Mouse (Mus musculus) intestine, postnatal 0 days (tissue): ENCODE results near the gene Gpr161. TPM values are rescaled to one million over a fixed set of nuclear protein-coding genes. Genes with fewer than 3 reads are reported as not detected.
A peak's percentile ranks its signal among the peaks of the same experiment; 100 is the strongest.

Experiments
- ATAC-seq: fragments of 200-750 bp; cut with Nextera tagmentation; 2 replicates; pipeline ENCODE4 v1.8.0; 2017; ENCODE audit warnings: mild to moderate bottlenecking, moderate TSS enrichment, moderate library complexity
- H3K27ac ChIP-seq: fragments of 300-500 bp; sonication (generic); 2 replicates; pipeline ENCODE4 v1.5.1; 2014; ENCODE audit warnings: mild to moderate bottlenecking, low read depth, low read length, moderate library complexity
- H3K27me3 ChIP-seq: fragments of 300-500 bp; sonication (generic); replicated peaks from 2 replicates; pipeline ENCODE4 v1.6.1; 2014; ENCODE audit warnings: low read length, mixed read lengths; ENCODE audit not compliant: control insufficient read depth, insufficient read depth
- H3K36me3 ChIP-seq: fragments of 300-500 bp; sonication (generic); 2 replicates; pipeline ENCODE4 v1.6.1; 2014; ENCODE audit warnings: mild to moderate bottlenecking, moderate library complexity; ENCODE audit not compliant: control insufficient read depth, insufficient read depth
- H3K4me1 ChIP-seq: fragments of 300-500 bp; sonication (generic); replicated peaks from 2 replicates; pipeline ENCODE4 v1.6.1; 2014; ENCODE audit warnings: antibody characterized with exemption, low read length, mixed read lengths; ENCODE audit not compliant: control insufficient read depth, insufficient read depth
- H3K4me2 ChIP-seq: fragments of 300-500 bp; sonication (generic); replicated peaks from 2 replicates; pipeline ENCODE4 v1.6.1; 2014; ENCODE audit warnings: low read depth, mild to moderate bottlenecking, moderate library complexity
- H3K4me3 ChIP-seq: fragments of 300-500 bp; sonication (generic); 2 replicates; pipeline ENCODE4 v1.5.1; 2014; ENCODE audit warnings: low read depth, low read length
- H3K9ac ChIP-seq: fragments of 300-500 bp; sonication (generic); 2 replicates; pipeline ENCODE4 v1.6.1; 2014; ENCODE audit warnings: mild to moderate bottlenecking, low read depth, low read length
- H3K9me3 ChIP-seq: fragments of 300-500 bp; sonication (generic); 2 replicates; pipeline ENCODE4 v1.6.1; 2016; ENCODE audit warnings: mixed run types; ENCODE audit not compliant: control insufficient read depth
- CTCF ChIP-seq: sonication (generic); IDR thresholded peaks from 2 replicates; pipeline ENCODE4 v1.5.1; 2016; ENCODE audit warnings: low read depth, mild to moderate bottlenecking, control low read depth, antibody characterized with exemption, moderate library complexity
- WGBS: fragments of 180-500 bp; shearing (Covaris S2); extraction: QIAGEN DNeasy Blood & Tissue Kit; methylation state at CpG from one replicate; pipeline ENCODE4 v1.1.7; 2014; 5-methylcytosine and 5-hydroxymethylcytosine counted together
- polyA plus RNA-seq: library from polyadenylated mRNA; unstranded; fragments of >200 nt; fragmentation: Nextera tagmentation; extraction: Ambion mirVana; gene quantifications from 2 replicates; pipeline ENCODE4 v1.2.1, GENCODE M21; 2015

Gene Gpr161
- polyA plus RNA-seq, 1 experiment from 2014 or later: 0.35 TPM

GRCm38 (mm10) chr1:165330859-165331258, 35.3 kb downstream of the Gpr161 start:
- Histone ChIP-seq H3K27ac (no peak overlapping the region), H3K4me3 (no peak overlapping the region)
- no peak for TF ChIP-seq CTCF

GRCm38 (mm10) chr1:165332797-165333196, 37.2 kb downstream of the Gpr161 start:
- Histone ChIP-seq H3K27me3 (no peaks in the 10 kb centered on the region), H3K27ac (no peak overlapping the region), H3K4me1 (no peaks in the 10 kb centered on the region), H3K36me3 (peaks cover 12% of the 10 kb centered on the region), H3K4me2 (no peak overlapping the region), H3K4me3 (no peak overlapping the region), H3K9ac (no peak overlapping the region), H3K9me3 (no peaks in the 10 kb centered on the region)
- no peak for ATAC-seq
- WGBS: 71% methylated on average over 3 of the region's 3 CpGs
- TF ChIP-seq CTCF: no peak

More at GRCm38 (mm10) chr1:165330859-165331258, 35.3 kb downstream of the Gpr161 start:
- Histone ChIP-seq H3K27me3 (no peaks in the 10 kb centered on the region), H3K4me2 (no peak overlapping the region), H3K36me3 (0 out of 2 replicates have a peak, but pooled peaks cover 8% of the 10 kb centered on the region), H3K9me3 (no peaks in the 10 kb centered on the region), H3K9ac (no peak overlapping the region), H3K4me1 (no peaks in the 10 kb centered on the region)
- ATAC-seq: no peak

- Histone ChIP-seq H3K4me1 (no peaks in the 10 kb centered on the region), H3K27me3 (no peaks in the 10 kb centered on the region), H3K9ac (no peak overlapping the region), H3K4me2 (peak overlapping the region; percentile 14), H3K36me3 (peaks cover 4% of the 10 kb centered on the region), H3K4me3 (no peak overlapping the region), H3K9me3 (no peaks in the 10 kb centered on the region), H3K27ac (0 out of 2 replicates have a peak overlapping the region, but pooled peaks have one; percentile 36)
- no peak for TF ChIP-seq CTCF
- ATAC-seq: peak; percentile 80
- 50% methylated on average over 7 of the region's 7 CpGs for WGBS
Measured at GRCm38 (mm10) chr1:165342126-165342525, 46.5 kb downstream of the Gpr161 start.

- Histone ChIP-seq H3K9ac (no peak overlapping the region), H3K27me3 (no peaks in the 10 kb centered on the region), H3K4me3 (no peak overlapping the region), H3K4me1 (no peaks in the 10 kb centered on the region), H3K36me3 (no peaks in the 10 kb centered on the region), H3K27ac (no peak overlapping the region), H3K4me2 (no peak overlapping the region), H3K9me3 (no peaks in the 10 kb centered on the region)
- no peak for ATAC-seq
- no peak for TF ChIP-seq CTCF
- WGBS: 76% methylated on average over 4 of the region's 4 CpGs
Measured at GRCm38 (mm10) chr1:165344453-165344852, 48.9 kb downstream of the Gpr161 start.

- Histone ChIP-seq H3K4me1 (no peaks in the 10 kb centered on the region), H3K4me3 (no peak overlapping the region), H3K27ac (no peak overlapping the region), H3K9ac (no peak overlapping the region), H3K36me3 (peaks cover 12% of the 10 kb centered on the region; the same call in 1 of the 2 replicates), H3K9me3 (no peaks in the 10 kb centered on the region), H3K4me2 (no peak overlapping the region), H3K27me3 (no peaks in the 10 kb centered on the region)
- ATAC-seq: peak; percentile 60
- TF ChIP-seq CTCF: no peak
Measured at GRCm38 (mm10) chr1:165348627-165349026, 53.0 kb downstream of the Gpr161 start.

GRCm38 (mm10) chr1:165356347-165356746, 60.8 kb downstream of the Gpr161 start:
- 20% methylated on average over 2 of the region's 2 CpGs for WGBS
- TF ChIP-seq CTCF: no peak

GRCm38 (mm10) chr1:165363271-165363670, 67.7 kb downstream of the Gpr161 start:
- Histone ChIP-seq H3K36me3 (no peaks in the 10 kb centered on the region; the same call in 1 of the 2 replicates), H3K4me1 (no peaks in the 10 kb centered on the region), H3K27me3 (no peaks in the 10 kb centered on the region), H3K9ac (no peak overlapping the region), H3K9me3 (no peaks in the 10 kb centered on the region), H3K27ac (no peak overlapping the region), H3K4me3 (no peak overlapping the region), H3K4me2 (no peak overlapping the region)
- WGBS: 72% methylated on average over 2 of the region's 2 CpGs
- no peak for ATAC-seq
- no peak for TF ChIP-seq CTCF

More at GRCm38 (mm10) chr1:165356347-165356746, 60.8 kb downstream of the Gpr161 start:
- Histone ChIP-seq H3K4me1 (no peaks in the 10 kb centered on the region), H3K9me3 (no peaks in the 10 kb centered on the region), H3K36me3 (0 out of 2 replicates have a peak, but pooled peaks cover 5% of the 10 kb centered on the region), H3K4me3 (no peak overlapping the region), H3K9ac (no peak overlapping the region), H3K27ac (no peak overlapping the region), H3K4me2 (no peak overlapping the region), H3K27me3 (no peaks in the 10 kb centered on the region)
- ATAC-seq: no peak
